Mouse (Mus musculus) heart, embryonic 16.5 days (tissue): Measurements from ENCODE around the gene Slc25a11. TPM values are rescaled to one million over a fixed set of nuclear protein-coding genes. Genes with fewer than 3 reads are reported as not detected.

Source experiments
- ATAC-seq: fragments of 200-750 bp; cut with Nextera tagmentation; replicated peaks from 2 replicates; pipeline ENCODE4 v1.8.0; 2017; ENCODE audit warnings: moderate number of reproducible peaks; ENCODE audit not compliant: insufficient read depth, low FRiP score; ENCODE audit errors: extremely low read depth
- H3K27ac ChIP-seq: fragments of 300-500 bp; sonication (generic); 2 replicates; pipeline ENCODE4 v1.5.1; 2014; ENCODE audit warnings: mild to moderate bottlenecking, low read length, control low read depth, moderate library complexity
- H3K27me3 ChIP-seq: fragments of 300-500 bp; sonication (generic); 2 replicates; pipeline ENCODE4 v1.6.1; 2014; ENCODE audit warnings: low read length, mixed read lengths; ENCODE audit not compliant: control insufficient read depth, insufficient read depth
- H3K36me3 ChIP-seq: fragments of 300-500 bp; sonication (generic); 2 replicates; pipeline ENCODE4 v1.6.1; 2014; ENCODE audit not compliant: control insufficient read depth, insufficient read depth
- H3K4me1 ChIP-seq: fragments of 300-500 bp; sonication (generic); 2 replicates; pipeline ENCODE4 v1.6.1; 2014; ENCODE audit warnings: low read length, mixed read lengths; ENCODE audit not compliant: control insufficient read depth, insufficient read depth
- H3K4me2 ChIP-seq: fragments of 300-500 bp; sonication (generic); 2 replicates; pipeline ENCODE4 v1.6.1; 2014; ENCODE audit warnings: low read depth, mild to moderate bottlenecking, control low read depth, low read length
- H3K4me3 ChIP-seq: fragments of 300-500 bp; sonication (generic); 2 replicates; pipeline ENCODE4 v1.5.1; 2014; ENCODE audit warnings: mild to moderate bottlenecking, control low read depth, low read length
- H3K9ac ChIP-seq: fragments of 300-500 bp; sonication (generic); 2 replicates; pipeline ENCODE4 v1.6.1; 2014; ENCODE audit warnings: low read length, control low read depth
- H3K9me3 ChIP-seq: fragments of 300-500 bp; sonication (generic); replicated peaks from 2 replicates; pipeline ENCODE4 v1.6.1; 2016; ENCODE audit warnings: low read length; ENCODE audit not compliant: control insufficient read depth
- WGBS: fragments of 180-500 bp; shearing (Covaris S2); extraction: QIAGEN DNeasy Blood & Tissue Kit; methylation state at CpG from one replicate; pipeline ENCODE4 v1.1.7; 2014; 5-methylcytosine and 5-hydroxymethylcytosine counted together
- polyA plus RNA-seq: library from polyadenylated mRNA; unstranded; fragments of >200 nt; fragmentation: Nextera tagmentation; extraction: Ambion mirVana; gene quantifications from 2 replicates; pipeline ENCODE4 v1.2.1, GENCODE M21; 2015

The Slc25a11 gene
- polyA plus RNA-seq, 1 experiment from 2014 or later: 346 TPM

GRCm38 (mm10) chr11:70638714-70639278 is 8.5 kb downstream of the Slc25a11 start, which contains the start of gene Gp1ba:
Gene Gp1ba (plus strand): TSS chr11:70639122.
- Histone ChIP-seq H3K27me3 (no peaks in the 10 kb centered on the region), H3K4me3 (no peak within 1 kb of the TSS), H3K36me3 (0 out of 2 replicates have a peak, but pooled peaks cover 5% of the 10 kb centered on the region), H3K4me2 (peak within 1 kb of the TSS; percentile 17; the same call in 1 of the 2 replicates), H3K9me3 (no peaks in the 10 kb centered on the region), H3K27ac (peak within 1 kb of the TSS; percentile 36), H3K4me1 (peaks cover 11% of the 10 kb centered on the region), H3K9ac (peak within 1 kb of the TSS; percentile 42; the same call in 1 of the 2 replicates)
- ATAC-seq: no peak
- 9% methylated on average over 5 of the region's 5 CpGs for WGBS

- Histone ChIP-seq H3K9me3 (no peaks in the 10 kb centered on the region), H3K9ac (no peak overlapping the region), H3K4me3 (no peak overlapping the region), H3K4me2 (no peak overlapping the region), H3K4me1 (peaks cover 11% of the 10 kb centered on the region), H3K27ac (peak overlapping the region; percentile 17), H3K27me3 (no peaks in the 10 kb centered on the region), H3K36me3 (0 out of 2 replicates have a peak, but pooled peaks cover 2% of the 10 kb centered on the region)
- WGBS: 75% methylated on average over 1 of the region's 1 CpGs
- no peak for ATAC-seq
Measured at GRCm38 (mm10) chr11:70638293-70638692, 9.0 kb downstream of the Slc25a11 start.

- H3K27me3 ChIP-seq: no peaks in the 10 kb centered on the region
- ATAC-seq: no peak
- H3K9ac ChIP-seq: no peak overlapping the region
- WGBS: 89% methylated on average over 1 of the region's 1 CpGs
- no peaks in the 10 kb centered on the region for H3K36me3 ChIP-seq
- no peak overlapping the region for H3K4me3 ChIP-seq
- H3K27ac ChIP-seq: no peak overlapping the region
- peaks cover 11% of the 10 kb centered on the region for H3K4me1 ChIP-seq
- H3K4me2 ChIP-seq: no peak overlapping the region
- no peaks in the 10 kb centered on the region for H3K9me3 ChIP-seq
Measured at GRCm38 (mm10) chr11:70637764-70638163, 9.5 kb downstream of the Slc25a11 start.

GRCm38 (mm10) chr11:70635601-70636000 is 11.7 kb downstream of the Slc25a11 start:
- Histone ChIP-seq H3K27me3 (no peaks in the 10 kb centered on the region), H3K4me2 (no peak overlapping the region), H3K36me3 (no peaks in the 10 kb centered on the region), H3K4me1 (peaks cover 11% of the 10 kb centered on the region), H3K4me3 (no peak overlapping the region), H3K9ac (no peak overlapping the region), H3K27ac (no peak overlapping the region), H3K9me3 (no peaks in the 10 kb centered on the region)
- WGBS: 76% methylated on average over 4 of the region's 4 CpGs
- no peak for ATAC-seq

- Histone ChIP-seq H3K9ac (no peak overlapping the region), H3K4me1 (no peaks in the 10 kb centered on the region), H3K9me3 (no peaks in the 10 kb centered on the region), H3K4me2 (no peak overlapping the region), H3K27ac (no peak overlapping the region), H3K27me3 (no peaks in the 10 kb centered on the region), H3K4me3 (no peak overlapping the region), H3K36me3 (no peaks in the 10 kb centered on the region)
- ATAC-seq: no peak
- WGBS: 59% methylated on average over 7 of the region's 7 CpGs
Measured at GRCm38 (mm10) chr11:70630129-70630528, 17.1 kb downstream of the Slc25a11 start.

GRCm38 (mm10) chr11:70629557-70629956 is 17.7 kb downstream of the Slc25a11 start:
- no peak for ATAC-seq
- H3K4me3 ChIP-seq: no peak overlapping the region
- no peak overlapping the region for H3K27ac ChIP-seq
- H3K36me3 ChIP-seq: no peaks in the 10 kb centered on the region
- no peak overlapping the region for H3K9ac ChIP-seq
- no peak overlapping the region for H3K4me2 ChIP-seq
- WGBS: 47% methylated on average over 5 of the region's 5 CpGs
- H3K27me3 ChIP-seq: no peaks in the 10 kb centered on the region
- H3K9me3 ChIP-seq: no peaks in the 10 kb centered on the region
- no peaks in the 10 kb centered on the region for H3K4me1 ChIP-seq

- WGBS: 59% methylated on average over 2 of the region's 2 CpGs
- H3K4me3 ChIP-seq: no peak overlapping the region
- ATAC-seq: no peak
Measured at GRCm38 (mm10) chr11:70628431-70628830, 18.8 kb downstream of the Slc25a11 start.

GRCm38 (mm10) chr11:70626877-70627276 is 20.4 kb downstream of the Slc25a11 start:
- H3K9ac ChIP-seq: no peak overlapping the region
- H3K36me3 ChIP-seq: no peaks in the 10 kb centered on the region
- H3K4me1 ChIP-seq: peaks cover 4% of the 10 kb centered on the region; the same call in 1 of the 2 replicates
- no peaks in the 10 kb centered on the region for H3K27me3 ChIP-seq
- no peaks in the 10 kb centered on the region for H3K9me3 ChIP-seq
- no peak for ATAC-seq
- no peak overlapping the region for H3K4me3 ChIP-seq
- H3K27ac ChIP-seq: no peak overlapping the region
- WGBS: 72% methylated on average over 4 of the region's 4 CpGs
- no peak overlapping the region for H3K4me2 ChIP-seq

More at GRCm38 (mm10) chr11:70628431-70628830, 18.8 kb downstream of the Slc25a11 start:
- Histone ChIP-seq H3K27ac (no peak overlapping the region), H3K4me1 (no peaks in the 10 kb centered on the region), H3K9me3 (no peaks in the 10 kb centered on the region), H3K9ac (no peak overlapping the region), H3K4me2 (no peak overlapping the region), H3K36me3 (no peaks in the 10 kb centered on the region), H3K27me3 (no peaks in the 10 kb centered on the region)

- 44% methylated on average over 4 of the region's 4 CpGs for WGBS
- no peak overlapping the region for H3K4me2 ChIP-seq
- H3K4me3 ChIP-seq: no peak overlapping the region
- no peaks in the 10 kb centered on the region for H3K27me3 ChIP-seq
- peaks cover 5% of the 10 kb centered on the region; the same call in 1 of the 2 replicates for H3K4me1 ChIP-seq
- no peak overlapping the region for H3K27ac ChIP-seq
- no peak for ATAC-seq
- no peaks in the 10 kb centered on the region for H3K36me3 ChIP-seq
- no peak overlapping the region for H3K9ac ChIP-seq
- no peaks in the 10 kb centered on the region for H3K9me3 ChIP-seq
Measured at GRCm38 (mm10) chr11:70625473-70625872, 21.8 kb downstream of the Slc25a11 start.
